Comparison of ENCODE assay signal across 8 mouse cellular contexts in genomic region chr9:109038086-109038895, GRCm38 (mm10). TPM values are rescaled to one million over a fixed set of nuclear protein-coding genes. Genes with fewer than 3 reads are reported as not detected.
DNase-seq lines count a peak whose midpoint lies in the region; ATAC-seq lines count a peak whose summit lies in the region.

Gene Shisa5 (plus strand): TSS chr9:109038565.

- DNase-seq in 416B (ENCODE audit: low read depth), result peak; percentile 75
- DNase-seq in R1 (ENCODE audit: low read depth, low spot score), result peak; percentile 88
- DNase-seq in heart, embryonic 10.5 days (ENCODE audit: low spot score), result peak; percentile 92
- peak; percentile 75 for DNase-seq in kidney, adult 9 months
- peak; percentile 45 for DNase-seq in liver, embryonic 13.5 days
- peak; percentile 69 for DNase-seq in naive thymus-derived CD4-positive, alpha-beta T cell, adult 2 months (ENCODE audit: low read depth)
- peak; percentile 80 for DNase-seq in thymus, postnatal 25 days

- H3K27me3 ChIP-seq in embryonic facial prominence, embryonic 12.5 days, result no peaks in the 10 kb centered on the region
- no peaks in the 10 kb centered on the region for H3K27me3 ChIP-seq in heart, embryonic 10.5 days (ENCODE audit: insufficient read depth, poor library complexity, severe bottlenecking)
- H3K27me3 ChIP-seq in liver, embryonic 13.5 days, result peaks cover 19% of the 10 kb centered on the region

- no peaks in the 10 kb centered on the region for H3K36me3 ChIP-seq in embryonic facial prominence, embryonic 12.5 days
- no peaks in the 10 kb centered on the region for H3K36me3 ChIP-seq in heart, embryonic 10.5 days
- H3K36me3 ChIP-seq in liver, embryonic 13.5 days, result no peaks in the 10 kb centered on the region

- peak within 1 kb of the TSS; percentile 61 for H3K9ac ChIP-seq in embryonic facial prominence, embryonic 12.5 days
- peak within 1 kb of the TSS; percentile 42 for H3K9ac ChIP-seq in liver, embryonic 13.5 days

- peak within 1 kb of the TSS; percentile 61 for H3K4me2 ChIP-seq in embryonic facial prominence, embryonic 12.5 days (replicated peaks)
- H3K4me2 ChIP-seq in liver, embryonic 13.5 days, result peak within 1 kb of the TSS; percentile 74

- H3K27ac ChIP-seq in embryonic facial prominence, embryonic 12.5 days, result peak within 1 kb of the TSS; percentile 48; the same call in 1 of the 2 replicates
- H3K27ac ChIP-seq in heart, embryonic 10.5 days, result peak within 1 kb of the TSS; percentile 90
- H3K27ac ChIP-seq in liver, embryonic 13.5 days, result no peak within 1 kb of the TSS

- no peaks in the 10 kb centered on the region for H3K9me3 ChIP-seq in embryonic facial prominence, embryonic 12.5 days
- no peaks in the 10 kb centered on the region for H3K9me3 ChIP-seq in heart, embryonic 10.5 days
- no peaks in the 10 kb centered on the region for H3K9me3 ChIP-seq in liver, embryonic 13.5 days (replicated peaks)

- peak; percentile 88 for ATAC-seq in embryonic facial prominence, embryonic 12.5 days (ENCODE audit: insufficient number of reproducible peaks, insufficient read depth, low FRiP score, low TSS enrichment)
- peak; percentile 81 for ATAC-seq in liver, embryonic 13.5 days (ENCODE audit: low read depth)

- under 1% methylated on average over 27 of the region's 40 CpGs for WGBS in embryonic facial prominence, embryonic 12.5 days
- WGBS in heart, embryonic 10.5 days, result under 1% methylated on average over 40 of the region's 40 CpGs
- 1% methylated on average over 40 of the region's 40 CpGs for WGBS in liver, embryonic 13.5 days (ENCODE audit: insufficient replicate concordance)

- peak within 1 kb of the TSS; percentile 63 for H3K4me3 ChIP-seq in embryonic facial prominence, embryonic 12.5 days
- peak within 1 kb of the TSS; percentile 74 for H3K4me3 ChIP-seq in heart, embryonic 10.5 days
- peak within 1 kb of the TSS; percentile 62 for H3K4me3 ChIP-seq in liver, embryonic 13.5 days (replicated peaks)

- peaks cover 24% of the 10 kb centered on the region for H3K4me1 ChIP-seq in embryonic facial prominence, embryonic 12.5 days
- peaks cover 42% of the 10 kb centered on the region for H3K4me1 ChIP-seq in heart, embryonic 10.5 days
- H3K4me1 ChIP-seq in liver, embryonic 13.5 days (replicated peaks), result peaks cover 34% of the 10 kb centered on the region

RNA-seq across cellular contexts. Expression of gene Shisa5, which starts in this region (rescaled TPM):
- polyA plus RNA-seq in embryonic facial prominence, embryonic 12.5 days (2016; fragmentation: Nextera tagmentation; extraction: Ambion mirVana), result 58.6 and 60.4 TPM in 2 replicates
- 58.2 and 68.5 TPM in 2 replicates for polyA plus RNA-seq in heart, embryonic 10.5 days (2016; fragmentation: Nextera tagmentation; extraction: Ambion mirVana)
- polyA plus RNA-seq in liver, embryonic 13.5 days (2015; fragmentation: Nextera tagmentation; extraction: Ambion mirVana), result 20.0 and 21.8 TPM in 2 replicates
